Mouse (Mus musculus): ENCODE results near the gene Fxyd2.

Gene Fxyd2

GRCm38 (mm10) chr9:45429951-45430697 is 30.7 kb downstream of the Fxyd2 start:
- no peak for DNase-seq

- DNase-seq, result no peak
Observed at GRCm38 (mm10) chr9:45430698-45430959, 31.2 kb downstream of the Fxyd2 start.

- DNase-seq, result no peak
Observed at GRCm38 (mm10) chr9:45431150-45431549, 31.7 kb downstream of the Fxyd2 start.

GRCm38 (mm10) chr9:45432639-45433038 is 33.2 kb downstream of the Fxyd2 start:
- DNase-seq, result no peak

- DNase-seq, result no peak
Observed at GRCm38 (mm10) chr9:45433119-45433518, 33.6 kb downstream of the Fxyd2 start.

- DNase-seq, result no peak
Observed at GRCm38 (mm10) chr9:45434171-45434570, 34.7 kb downstream of the Fxyd2 start.

GRCm38 (mm10) chr9:45439025-45439424 is 39.6 kb downstream of the Fxyd2 start:
- no peak for DNase-seq

- no peak for DNase-seq
Observed at GRCm38 (mm10) chr9:45440083-45440784, 40.8 kb downstream of the Fxyd2 start.

- no peak for DNase-seq
Observed at GRCm38 (mm10) chr9:45444251-45444798, 44.9 kb downstream of the Fxyd2 start.

- no peak for DNase-seq
Observed at GRCm38 (mm10) chr9:45449658-45450057, 50.2 kb downstream of the Fxyd2 start.

- no peak for DNase-seq
Observed at GRCm38 (mm10) chr9:45451346-45451745, 51.9 kb downstream of the Fxyd2 start.

- DNase-seq, result no peak
Observed at GRCm38 (mm10) chr9:45454032-45454431, 54.6 kb downstream of the Fxyd2 start.

GRCm38 (mm10) chr9:45454889-45455610 is 55.6 kb downstream of the Fxyd2 start:
- no peak for DNase-seq

- DNase-seq, result no peak
Observed at GRCm38 (mm10) chr9:45457200-45457599, 57.7 kb downstream of the Fxyd2 start.

GRCm38 (mm10) chr9:45458363-45458762 is 58.9 kb downstream of the Fxyd2 start:
- no peak for DNase-seq

Data from spleen, adult 18-20 months (tissue).